Mouse (Mus musculus) megakaryocyte-erythroid progenitor cell, adult 5-6 weeks (primary cell): Measurements from ENCODE around the gene Nwd2. TPM values are rescaled to one million over a fixed set of nuclear protein-coding genes. Genes with fewer than 3 reads are reported as not detected.
A peak's percentile ranks its signal among the peaks of the same experiment; 100 is the strongest.

ENCODE experiments used
- ATAC-seq: replicated peaks from 2 replicates; pipeline ENCODE4 v1.8.0; 2016; ENCODE audit warnings: mild to moderate bottlenecking, inconsistent platforms; ENCODE audit not compliant: severe bottlenecking, poor library complexity, low FRiP score, low TSS enrichment
- total RNA-seq, 2 experiments: library from RNA; stranded (forward) in 1 of 2; stranded (reverse) in 1 of 2; fragments of 200-1000, 215-1000 nt in 1 of 2; fragments of >200 nt in 1 of 2; fragmentation: Nextera tagmentation in 1 of 2; gene quantifications; 2 replicates each; pipeline ENCODE4 v1.2.3; 2014 to 2017

The Nwd2 gene
- total RNA-seq, 2 experiments from 2014 or later, result not detected

DNA sequence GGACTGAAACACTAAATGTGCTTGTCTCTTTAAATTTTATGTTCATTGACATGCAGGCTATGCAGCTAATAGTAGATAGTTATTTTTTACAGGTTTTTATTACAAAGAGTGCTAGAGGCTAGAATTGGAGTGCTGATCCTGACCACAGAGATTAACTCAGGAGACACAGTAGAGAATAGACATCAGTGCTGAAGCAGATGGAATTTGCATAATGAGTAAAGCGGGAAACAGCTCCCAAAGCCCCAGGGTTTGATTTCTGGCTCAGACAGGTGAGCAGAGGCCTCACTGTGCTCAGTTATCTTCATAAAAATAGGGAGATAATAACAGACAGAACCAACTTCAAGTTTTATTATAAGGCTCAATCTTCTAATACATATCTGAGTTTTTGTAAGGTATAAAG, 99.9 kb downstream of the Nwd2 start:
- ATAC-seq, result no peak

DNA sequence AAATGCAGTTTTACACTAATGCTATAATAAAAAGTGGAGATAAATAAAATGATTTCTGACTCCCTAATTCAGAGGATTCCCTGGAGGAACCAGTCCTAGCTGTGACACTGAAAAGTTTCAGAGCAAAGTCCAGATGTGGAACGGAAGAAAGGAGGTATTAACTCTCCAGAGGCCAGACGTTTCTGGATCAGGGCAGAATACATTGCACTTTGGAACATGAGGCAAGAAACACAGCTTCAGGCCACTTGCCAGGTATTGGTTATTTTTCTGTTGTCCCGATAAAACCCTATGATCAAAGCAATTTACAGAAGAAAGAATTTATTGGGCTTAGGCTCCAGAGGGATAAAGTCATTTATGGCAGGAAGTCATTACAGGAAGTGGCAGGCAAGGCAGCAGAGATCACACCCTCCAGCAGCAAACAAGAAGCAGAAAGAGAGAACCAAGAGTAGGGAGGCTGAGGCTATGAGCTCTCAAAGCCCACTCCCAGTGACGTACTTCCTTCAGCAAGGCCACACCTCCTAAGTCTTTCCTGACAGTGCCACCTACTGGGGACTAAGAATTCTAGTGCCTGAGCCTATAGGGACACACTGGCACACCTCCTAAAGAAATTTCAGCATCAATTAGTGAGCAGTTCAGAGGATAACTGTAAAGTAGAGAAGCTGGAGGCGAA, 106.3 kb downstream of the Nwd2 start:
- ATAC-seq, result no peak

- no peak for ATAC-seq
Measured at GRCm38 (mm10) chr5:63755938-63756337, 107.0 kb downstream of the Nwd2 start.

DNA sequence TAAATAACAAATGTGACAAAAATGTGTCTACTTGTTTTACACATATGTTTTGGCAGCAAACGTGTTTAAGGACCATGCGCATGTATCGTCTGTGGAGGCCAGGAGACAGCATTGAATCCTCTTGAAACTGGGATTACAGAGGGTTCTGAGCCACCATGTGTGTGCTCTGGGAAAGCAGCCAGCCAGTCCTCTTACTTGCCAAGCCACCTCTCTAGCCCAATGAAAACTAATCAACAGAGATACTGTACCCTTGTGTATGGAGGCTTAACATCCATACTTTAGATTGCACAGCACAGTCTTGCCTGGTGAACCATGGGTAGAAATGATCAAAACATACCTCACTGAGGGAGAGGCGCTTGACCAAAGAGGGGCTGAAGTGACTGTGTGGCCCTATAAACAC, 117.0 kb downstream of the Nwd2 start:
- no peak for ATAC-seq

DNA sequence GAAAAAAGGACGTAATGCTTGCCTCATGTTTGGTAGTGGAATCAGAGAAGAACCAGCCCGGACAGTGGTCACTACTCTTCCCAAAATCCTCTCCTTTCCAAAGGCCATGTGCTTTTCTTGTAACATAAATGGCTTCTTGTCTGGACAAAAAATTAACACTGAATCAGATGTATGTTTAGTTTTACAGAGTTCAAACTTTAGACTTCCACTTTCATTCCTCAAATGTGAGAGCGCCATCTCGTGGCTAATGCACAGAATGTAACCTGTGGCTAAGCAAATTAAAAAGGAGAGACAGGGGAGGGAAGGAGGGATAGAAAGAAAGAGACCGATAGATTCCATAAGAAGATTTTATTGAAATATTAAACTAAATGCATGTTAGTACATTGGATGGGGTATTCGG, 117.8 kb downstream of the Nwd2 start:
- peak; percentile 73; the same call in 1 of the 2 replicates for ATAC-seq

GRCm38 (mm10) chr5:63767464-63767863, 118.6 kb downstream of the Nwd2 start:
- no peak for ATAC-seq

DNA sequence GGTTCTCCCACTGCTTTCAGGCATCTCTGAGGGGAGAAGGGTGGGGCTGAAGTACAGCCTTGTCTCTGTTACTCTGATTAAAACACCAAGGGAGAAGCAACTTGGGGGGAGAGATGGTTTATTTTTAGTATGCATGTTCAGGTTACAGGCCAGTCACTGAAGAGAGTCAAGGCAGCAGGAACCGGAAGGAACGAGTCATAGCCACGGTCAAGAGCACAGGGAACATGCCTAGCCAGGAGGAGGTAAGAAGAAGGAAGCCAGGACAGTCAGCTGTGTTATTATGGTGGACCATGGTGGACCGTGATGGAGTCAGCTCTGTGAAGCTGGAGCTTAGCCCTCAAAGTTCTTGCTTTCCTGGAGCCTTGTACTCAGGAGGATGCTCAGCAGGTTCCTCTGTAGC, 119.3 kb downstream of the Nwd2 start:
- ATAC-seq, result no peak

DNA sequence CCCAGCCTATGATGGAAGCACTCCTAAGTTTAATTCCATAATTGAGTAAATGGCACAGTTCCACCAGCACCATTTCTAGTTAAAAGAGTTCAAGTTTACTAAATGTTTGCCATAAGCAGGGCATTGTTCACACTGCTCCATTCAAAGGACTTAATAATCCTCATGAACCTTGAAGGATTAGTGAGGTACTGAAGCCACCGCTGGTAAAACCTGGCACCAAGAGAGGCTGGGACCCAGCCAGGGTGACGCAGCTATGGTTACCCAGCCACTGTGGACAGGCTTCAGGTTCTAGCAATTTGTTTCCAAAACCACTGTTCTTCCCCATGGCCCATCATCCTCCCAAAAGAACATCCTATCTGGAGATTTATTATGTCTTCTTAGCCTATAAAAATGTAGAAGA, 124.1 kb downstream of the Nwd2 start:
- no peak for ATAC-seq

DNA sequence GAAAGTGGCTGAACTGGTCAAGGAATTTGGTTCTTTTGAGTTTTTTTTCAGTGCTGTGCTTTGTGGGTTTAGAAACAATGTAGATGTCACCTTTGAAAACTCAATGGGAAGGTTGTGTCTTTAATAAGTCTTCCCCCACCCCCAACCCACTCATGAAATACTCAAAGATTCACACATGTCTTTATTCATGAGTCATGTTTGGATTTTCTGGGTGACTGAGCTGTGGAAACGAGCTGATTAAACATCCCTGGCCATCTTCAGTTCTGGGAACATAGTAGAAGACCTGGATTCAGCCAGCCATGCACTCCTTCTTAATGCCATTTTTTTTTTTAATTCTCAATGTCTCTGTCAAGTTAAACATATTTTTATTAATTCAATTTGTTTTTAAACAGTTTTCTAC, 124.7 kb downstream of the Nwd2 start:
- no peak for ATAC-seq

DNA sequence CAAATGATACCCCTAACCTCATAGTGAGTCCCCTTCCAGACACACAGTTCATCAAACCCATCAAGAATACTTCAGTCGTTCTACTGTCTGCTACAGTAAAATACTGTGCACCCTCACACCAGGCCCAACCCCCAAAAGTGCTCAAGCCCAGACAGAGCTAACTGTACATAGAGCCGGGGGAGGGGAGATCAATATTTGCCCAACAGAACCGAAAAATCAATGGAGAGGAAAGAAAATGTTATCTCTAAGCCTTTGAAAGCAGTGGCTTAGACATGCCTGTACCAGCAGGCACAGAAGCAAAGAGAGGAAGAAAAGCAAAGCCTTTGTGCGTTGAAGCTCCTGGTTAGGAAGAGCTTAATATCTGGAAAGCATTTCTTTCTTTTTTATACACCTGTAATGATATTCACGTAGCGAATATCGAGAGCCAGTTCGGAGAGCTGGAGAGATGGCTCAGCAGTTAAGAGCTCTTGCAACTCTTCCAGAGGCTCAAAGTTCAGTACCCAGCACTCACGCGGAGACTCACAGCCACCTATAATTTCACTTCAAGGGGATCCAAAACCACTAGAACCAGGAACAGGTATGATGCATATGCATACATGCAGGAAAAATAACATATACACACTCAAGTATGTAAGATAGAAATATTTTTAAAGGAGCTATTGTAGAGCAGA, 139.4 kb downstream of the Nwd2 start:
- no peak for ATAC-seq

DNA sequence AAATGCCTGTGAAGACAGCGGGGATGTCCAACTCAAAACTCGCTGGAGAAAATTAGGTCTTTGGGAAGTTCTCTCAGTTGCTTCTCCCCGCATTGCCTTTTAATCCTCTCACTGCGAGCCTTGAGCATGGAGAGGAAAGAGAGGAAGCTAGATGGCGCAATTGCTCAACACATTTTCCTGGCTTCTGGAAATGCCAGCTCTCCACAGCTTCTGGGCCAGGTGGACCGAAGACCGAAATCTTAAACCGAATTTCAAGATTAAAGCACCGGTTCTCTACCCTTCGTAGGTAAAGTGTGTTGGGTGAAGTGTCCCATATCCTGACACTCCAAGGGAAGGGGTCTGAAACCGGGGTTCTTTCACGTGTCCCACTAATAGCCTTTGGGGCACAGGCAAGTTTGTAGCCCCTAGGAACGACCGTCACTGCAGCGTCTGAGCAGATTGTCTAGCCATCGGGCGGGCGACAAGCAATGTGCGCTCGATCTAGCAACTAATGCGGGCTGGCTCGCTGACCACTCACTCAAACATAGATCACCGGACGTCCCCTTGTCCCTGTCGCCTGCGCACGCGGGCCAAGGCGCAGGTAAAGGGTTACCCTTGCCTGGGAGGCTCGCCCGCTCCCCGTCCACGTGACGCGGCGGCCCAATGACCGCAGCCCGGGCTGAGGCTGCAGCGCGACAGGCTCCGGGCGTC, 163.1 kb downstream of the Nwd2 start, which contains the start of gene 0610040J01Rik:
Gene 0610040J01Rik (plus strand): TSS at position 545 of the 690 bp plus-strand sequence.
- peak; percentile 81 for ATAC-seq

- ATAC-seq, result 0 out of 2 replicates have a peak, but pooled peaks have one; percentile 11
Measured at GRCm38 (mm10) chr5:63812509-63812865, 163.6 kb downstream of the Nwd2 start.

- no peak for ATAC-seq
Measured at GRCm38 (mm10) chr5:63816643-63817042, 167.7 kb downstream of the Nwd2 start.

GRCm38 (mm10) chr5:63817270-63817669, 168.4 kb downstream of the Nwd2 start:
- no peak for ATAC-seq

DNA sequence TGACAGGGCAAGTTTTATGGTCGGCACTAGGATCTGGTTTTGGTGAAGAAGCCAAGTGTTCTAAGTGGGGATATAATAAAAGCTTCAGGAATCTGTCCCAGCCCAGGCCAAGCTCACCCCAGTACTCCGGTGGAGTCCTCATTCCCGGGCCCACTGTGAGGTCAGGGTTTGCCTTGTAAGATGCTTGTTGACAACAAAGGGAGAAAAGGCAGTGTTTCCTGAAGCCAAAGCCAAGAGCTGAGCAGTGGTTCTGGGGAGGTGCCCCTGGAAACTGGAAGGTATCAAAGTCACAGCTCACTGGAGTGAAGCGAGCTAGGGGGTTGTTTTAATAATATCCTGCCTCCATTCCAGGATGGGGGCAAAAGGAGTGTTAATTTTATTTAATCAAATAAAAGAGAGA, 170.1 kb downstream of the Nwd2 start:
- ATAC-seq, result no peak

- no peak for ATAC-seq
Measured at GRCm38 (mm10) chr5:63819519-63819918, 170.6 kb downstream of the Nwd2 start.

- no peak for ATAC-seq
Measured at GRCm38 (mm10) chr5:63821176-63821575, 172.3 kb downstream of the Nwd2 start.

DNA sequence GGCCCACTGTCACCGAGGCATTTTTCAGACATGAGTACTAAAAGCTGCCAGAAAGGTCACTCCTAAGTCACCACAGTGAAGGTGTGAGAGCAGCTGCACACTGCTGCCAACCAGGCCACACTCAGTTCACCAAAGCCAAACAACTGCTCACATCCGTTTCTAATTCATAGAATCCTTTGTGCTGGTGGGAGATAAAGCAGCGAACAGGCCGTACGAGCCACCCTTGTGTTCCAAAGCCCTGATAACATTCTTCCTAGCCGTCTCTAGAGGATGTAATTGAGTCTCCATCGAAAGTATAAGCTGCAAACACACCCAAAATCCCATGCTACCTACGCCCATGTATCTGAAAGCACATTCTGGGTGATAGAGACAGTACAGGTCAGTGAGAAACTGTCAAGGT, 173.0 kb downstream of the Nwd2 start:
- peak; percentile 90 for ATAC-seq

- ATAC-seq, result no peak
Measured at GRCm38 (mm10) chr5:63823362-63824332, 174.7 kb downstream of the Nwd2 start.
